Mouse (Mus musculus) ES-E14 (cell line): ENCODE results near the gene Ehd2.

ENCODE experiments used
- CHD2 ChIP-seq: IDR thresholded peaks from 2 replicates; pipeline ENCODE4 v1.6.1; 2014; ENCODE audit warnings: mild to moderate bottlenecking, low read depth, low read length, inconsistent platforms
- HCFC1 ChIP-seq: IDR thresholded peaks from 2 replicates; pipeline ENCODE4 v1.6.1; 2012; ENCODE audit warnings: low read length, inconsistent platforms, borderline replicate concordance; ENCODE audit not compliant: insufficient read depth
- MAFK ChIP-seq: IDR thresholded peaks from 2 replicates; pipeline ENCODE4 v1.6.1; 2014; ENCODE audit warnings: mild to moderate bottlenecking, low read depth, low read length, inconsistent platforms; ENCODE audit not compliant: insufficient read depth
- ZC3H11A ChIP-seq: IDR thresholded peaks from 2 replicates; pipeline ENCODE4 v1.6.1; 2012; ENCODE audit warnings: low read depth, mild to moderate bottlenecking, inconsistent platforms, low read length, borderline replicate concordance
- ZNF384 ChIP-seq: IDR thresholded peaks from 2 replicates; pipeline ENCODE4 v1.6.1; 2012; ENCODE audit warnings: low read depth, low read length, inconsistent platforms

DNA sequence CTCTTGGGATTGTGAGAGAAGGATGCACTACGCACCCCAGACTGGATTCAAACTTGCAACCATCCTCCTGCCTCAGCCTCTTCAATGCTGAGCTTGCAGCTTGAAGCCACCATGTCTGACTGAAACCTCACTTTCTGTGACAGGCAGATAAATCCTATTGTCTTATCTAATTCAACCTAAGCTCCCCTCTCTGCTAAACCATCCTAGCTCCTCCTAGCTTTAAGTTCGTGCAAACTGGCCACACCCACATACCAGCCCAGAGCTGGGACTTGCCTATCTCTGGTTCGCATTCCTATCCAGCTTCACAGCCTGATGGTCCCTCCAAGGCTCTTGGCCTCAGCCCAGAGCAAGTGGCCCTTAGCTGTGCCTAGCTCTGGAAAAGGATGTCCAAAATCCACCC is 15.0 kb downstream of the Ehd2 start:
- TF ChIP-seq HCFC1 (no peak), CHD2 (no peak), MAFK (no peak), ZC3H11A (no peak), ZNF384 (no peak)
